Mouse (Mus musculus) lung, embryonic 16.5 days (tissue): Measurements from ENCODE around the gene Sec14l1. TPM values are rescaled to one million over a fixed set of nuclear protein-coding genes. Genes with fewer than 3 reads are reported as not detected.
A peak's percentile ranks its signal among the peaks of the same experiment; 100 is the strongest.

Experiments used
- ATAC-seq: fragments of 200-750 bp; cut with Nextera tagmentation; 2 replicates; pipeline ENCODE4 v1.8.0; 2017; ENCODE audit warnings: low read depth, mild to moderate bottlenecking, moderate library complexity
- H3K27ac ChIP-seq: fragments of 300-500 bp; sonication (generic); 2 replicates; pipeline ENCODE4 v1.5.1; 2014; ENCODE audit warnings: mild to moderate bottlenecking, control low read depth, low read length
- H3K27me3 ChIP-seq: fragments of 300-500 bp; sonication (generic); 2 replicates; pipeline ENCODE4 v1.6.1; 2014; ENCODE audit warnings: low read depth, low read length, mixed read lengths; ENCODE audit not compliant: control insufficient read depth, insufficient read depth
- H3K36me3 ChIP-seq: fragments of 300-500 bp; sonication (generic); 2 replicates; pipeline ENCODE4 v1.6.1; 2014; ENCODE audit warnings: low read length; ENCODE audit not compliant: control insufficient read depth, insufficient read depth
- H3K4me1 ChIP-seq: fragments of 300-500 bp; sonication (generic); replicated peaks from 2 replicates; pipeline ENCODE4 v1.6.1; 2014; ENCODE audit warnings: low read length, mixed read lengths; ENCODE audit not compliant: control insufficient read depth, insufficient read depth
- H3K4me2 ChIP-seq: fragments of 300-500 bp; sonication (generic); 2 replicates; pipeline ENCODE4 v1.6.1; 2014; ENCODE audit warnings: low read depth, low read length, control low read depth
- H3K4me3 ChIP-seq: fragments of 300-500 bp; sonication (generic); 2 replicates; pipeline ENCODE4 v1.5.1; 2014; ENCODE audit warnings: mild to moderate bottlenecking, low read length, control low read depth
- H3K9ac ChIP-seq: fragments of 300-500 bp; sonication (generic); 2 replicates; pipeline ENCODE4 v1.6.1; 2014; ENCODE audit warnings: low read length, control low read depth
- H3K9me3 ChIP-seq: fragments of 300-500 bp; sonication (generic); 2 replicates; pipeline ENCODE4 v1.6.1; 2016; ENCODE audit warnings: low read length; ENCODE audit not compliant: control insufficient read depth
- WGBS: fragments of 180-500 bp; shearing (Covaris S2); extraction: QIAGEN DNeasy Blood & Tissue Kit; methylation state at CpG from one replicate; pipeline ENCODE4 v1.1.7; 2014; 5-methylcytosine and 5-hydroxymethylcytosine counted together
- polyA plus RNA-seq: library from polyadenylated mRNA; unstranded; fragments of >200 nt; fragmentation: Nextera tagmentation; extraction: Ambion mirVana; gene quantifications from 2 replicates; pipeline ENCODE4 v1.2.1, GENCODE M21; 2015

Sec14l1 gene
- polyA plus RNA-seq, 1 experiment from 2014 or later: 76.5 TPM

- Histone ChIP-seq H3K27ac (peak overlapping the region; percentile 88), H3K4me2 (peak overlapping the region; percentile 76), H3K9me3 (no peaks in the 10 kb centered on the region), H3K9ac (peak overlapping the region; percentile 94), H3K36me3 (peaks cover 14% of the 10 kb centered on the region), H3K27me3 (no peaks in the 10 kb centered on the region), H3K4me1 (peaks cover 32% of the 10 kb centered on the region), H3K4me3 (peak overlapping the region; percentile 97)
- no peak for ATAC-seq
- WGBS: under 1% methylated on average over 8 of the region's 8 CpGs
Observed at GRCm38 (mm10) chr11:117077227-117077626, 37.7 kb upstream of the Sec14l1 start.

- no peaks in the 10 kb centered on the region for H3K27me3 ChIP-seq
- peak overlapping the region; percentile 76 for H3K4me2 ChIP-seq
- H3K27ac ChIP-seq: no peak overlapping the region
- peaks cover 38% of the 10 kb centered on the region for H3K4me1 ChIP-seq
- H3K4me3 ChIP-seq: no peak overlapping the region; the same call in 1 of the 2 replicates
- H3K9me3 ChIP-seq: no peaks in the 10 kb centered on the region
- H3K36me3 ChIP-seq: peaks cover 14% of the 10 kb centered on the region
- ATAC-seq: no peak
- no peak overlapping the region; the same call in 1 of the 2 replicates for H3K9ac ChIP-seq
- 70% methylated on average over 8 of the region's 8 CpGs for WGBS
Observed at GRCm38 (mm10) chr11:117077902-117078301, 37.1 kb upstream of the Sec14l1 start.

- H3K9me3 ChIP-seq: no peaks in the 10 kb centered on the region
- H3K9ac ChIP-seq: no peak overlapping the region
- peaks cover 41% of the 10 kb centered on the region for H3K4me1 ChIP-seq
- peaks cover 14% of the 10 kb centered on the region for H3K36me3 ChIP-seq
- ATAC-seq: no peak
- H3K4me2 ChIP-seq: no peak overlapping the region
- no peaks in the 10 kb centered on the region for H3K27me3 ChIP-seq
- H3K4me3 ChIP-seq: no peak overlapping the region
- whole genome bisulfite sequencing: 92% methylated on average over 12 of the region's 12 CpGs
- H3K27ac ChIP-seq: no peak overlapping the region
Observed at GRCm38 (mm10) chr11:117078637-117079240, 36.2 kb upstream of the Sec14l1 start.

- peaks cover 14% of the 10 kb centered on the region for H3K36me3 ChIP-seq
- peaks cover 41% of the 10 kb centered on the region for H3K4me1 ChIP-seq
- H3K9me3 ChIP-seq: no peaks in the 10 kb centered on the region
- ATAC-seq: no peak
- WGBS: 82% methylated on average over 17 of the region's 17 CpGs
- no peak overlapping the region for H3K9ac ChIP-seq
- H3K4me2 ChIP-seq: no peak overlapping the region
- H3K27ac ChIP-seq: no peak overlapping the region
- H3K4me3 ChIP-seq: no peak overlapping the region
- H3K27me3 ChIP-seq: no peaks in the 10 kb centered on the region
Observed at GRCm38 (mm10) chr11:117079651-117080190, 35.2 kb upstream of the Sec14l1 start.

GRCm38 (mm10) chr11:117080209-117080608, 34.8 kb upstream of the Sec14l1 start:
- Histone ChIP-seq H3K9ac (no peak overlapping the region), H3K36me3 (peaks cover 14% of the 10 kb centered on the region), H3K4me3 (no peak overlapping the region), H3K4me1 (peaks cover 41% of the 10 kb centered on the region), H3K9me3 (no peaks in the 10 kb centered on the region), H3K27me3 (no peaks in the 10 kb centered on the region), H3K4me2 (no peak overlapping the region), H3K27ac (no peak overlapping the region)
- 85% methylated on average over 11 of the region's 11 CpGs for WGBS
- no peak for ATAC-seq

- H3K9me3 ChIP-seq: no peaks in the 10 kb centered on the region
- H3K27ac ChIP-seq: peak overlapping the region; percentile 53
- 0 out of 2 replicates have a peak overlapping the region, but pooled peaks have one; percentile 27 for H3K4me2 ChIP-seq
- H3K36me3 ChIP-seq: peaks cover 14% of the 10 kb centered on the region
- no peak overlapping the region for H3K4me3 ChIP-seq
- WGBS: 22% methylated on average over 16 of the region's 16 CpGs
- no peaks in the 10 kb centered on the region for H3K27me3 ChIP-seq
- H3K4me1 ChIP-seq: peaks cover 37% of the 10 kb centered on the region
- peak overlapping the region; percentile 39; the same call in 1 of the 2 replicates for H3K9ac ChIP-seq
- ATAC-seq: peak; percentile 83
Observed at GRCm38 (mm10) chr11:117081165-117082064, 33.6 kb upstream of the Sec14l1 start.

- Histone ChIP-seq H3K4me3 (no peak overlapping the region), H3K27ac (peak overlapping the region; percentile 53), H3K4me1 (peaks cover 33% of the 10 kb centered on the region), H3K9ac (peak overlapping the region; percentile 32; the same call in 1 of the 2 replicates), H3K4me2 (no peak overlapping the region), H3K27me3 (no peaks in the 10 kb centered on the region), H3K9me3 (no peaks in the 10 kb centered on the region), H3K36me3 (peaks cover 14% of the 10 kb centered on the region)
- WGBS: 61% methylated on average over 11 of the region's 11 CpGs
- ATAC-seq: no peak
Observed at GRCm38 (mm10) chr11:117082353-117082934, 32.5 kb upstream of the Sec14l1 start.

GRCm38 (mm10) chr11:117083052-117083881, 31.7 kb upstream of the Sec14l1 start:
- Histone ChIP-seq H3K4me2 (no peak overlapping the region), H3K9ac (no peak overlapping the region), H3K27me3 (no peaks in the 10 kb centered on the region), H3K9me3 (no peaks in the 10 kb centered on the region), H3K27ac (peak overlapping the region; percentile 71), H3K4me1 (peaks cover 28% of the 10 kb centered on the region), H3K36me3 (peaks cover 14% of the 10 kb centered on the region), H3K4me3 (no peak overlapping the region)
- ATAC-seq: peak; percentile 50; the same call in 1 of the 2 replicates
- WGBS: 58% methylated on average over 19 of the region's 19 CpGs
